Mouse (Mus musculus): Measurements from ENCODE around the gene Olfr972.

GRCm38 (mm10) chr9:39909939-39910338 lies 43.7 kb downstream of the Olfr972 start:
- TF ChIP-seq GATA1 (IDR thresholded peaks at IDR 0.05; ENCODE audit: borderline replicate concordance, low read length) (no peak), FLI1 (IDR thresholded peaks at IDR 0.05; ENCODE audit: low read length) (no peak)

Data from megakaryocyte, embryonic 14.5 days (primary cell).